Mouse (Mus musculus) erythroblast, embryonic 14.5 days (primary cell): ENCODE data around the gene Chd3. TPM values are rescaled to one million over a fixed set of nuclear protein-coding genes. Genes with fewer than 3 reads are reported as not detected.

Experiments used
- H3K27me3 ChIP-seq: 2 replicates; pipeline ENCODE4 v1.6.1; 2012; ENCODE audit warnings: inconsistent platforms; ENCODE audit not compliant: control insufficient read depth
- H3K36me3 ChIP-seq: 2 replicates; pipeline ENCODE4 v1.6.1; 2012; ENCODE audit warnings: mild to moderate bottlenecking, inconsistent platforms; ENCODE audit not compliant: control insufficient read depth
- H3K4me1 ChIP-seq: 2 replicates; pipeline ENCODE4 v1.6.1; 2012; ENCODE audit warnings: inconsistent platforms; ENCODE audit not compliant: control insufficient read depth
- H3K4me3 ChIP-seq: replicated peaks from 2 replicates; pipeline ENCODE3; 2012; ENCODE audit warnings: moderate library complexity, mild to moderate bottlenecking, inconsistent platforms
- H3K9me3 ChIP-seq: 2 replicates; pipeline ENCODE4 v1.6.1; 2012; ENCODE audit warnings: low read length, inconsistent platforms, mixed read lengths; ENCODE audit not compliant: control insufficient read depth
- GATA1 ChIP-seq: IDR thresholded peaks from 2 replicates; pipeline ENCODE4 v1.6.1; 2012; ENCODE audit warnings: low read length, inconsistent platforms, mixed read lengths
- TAL1 ChIP-seq: IDR thresholded peaks from 3 replicates; pipeline ENCODE4 v1.6.1; 2012; ENCODE audit warnings: low read length, inconsistent platforms, mixed read lengths
- polyA plus RNA-seq: library from polyadenylated mRNA; stranded (reverse); fragments of >175 nt; gene quantifications from 2 replicates; pipeline ENCODE4 v1.2.3, GENCODE M21; 2012

Chd3 gene
- polyA plus RNA-seq, 1 experiment = 1.8 TPM

DNA sequence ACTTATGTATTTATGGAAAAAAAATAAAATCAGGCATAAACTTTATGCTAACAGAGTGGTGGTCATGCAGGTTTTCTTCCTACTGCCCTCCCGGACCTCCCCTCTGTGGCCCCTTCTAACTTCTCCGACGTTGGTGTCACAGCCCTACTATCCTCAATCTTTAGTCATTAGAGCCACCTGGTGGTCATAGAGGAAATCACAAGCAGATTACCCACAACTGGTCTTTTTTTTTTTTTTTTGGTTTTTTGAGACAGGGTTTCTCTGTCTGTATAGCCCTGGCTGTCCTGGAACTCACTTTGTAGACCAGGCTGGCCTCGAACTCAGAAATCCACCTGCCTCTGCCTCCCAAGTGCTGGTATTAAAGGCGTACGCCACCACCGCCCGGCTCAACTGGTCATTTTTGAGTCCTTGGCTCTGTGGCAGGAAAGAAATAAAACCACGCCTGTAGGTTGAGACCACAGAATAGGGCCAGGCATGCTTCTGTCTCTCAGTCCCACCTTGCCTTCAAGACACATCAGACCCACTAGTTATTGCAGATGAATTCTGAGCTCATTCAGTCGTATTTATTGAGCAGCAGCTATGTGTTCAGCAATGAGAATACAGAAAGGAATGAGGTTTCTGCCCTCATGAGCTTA is 21.3 kb upstream of the Chd3 start:
- TF ChIP-seq GATA1 (no peak), TAL1 (no peak)
- Histone ChIP-seq H3K4me3 (no peak overlapping the region), H3K9me3 (no peaks in the 10 kb centered on the region), H3K27me3 (no peaks in the 10 kb centered on the region; the same call in 1 of the 2 replicates), H3K4me1 (peaks cover 17% of the 10 kb centered on the region), H3K36me3 (peaks cover 5% of the 10 kb centered on the region)

DNA sequence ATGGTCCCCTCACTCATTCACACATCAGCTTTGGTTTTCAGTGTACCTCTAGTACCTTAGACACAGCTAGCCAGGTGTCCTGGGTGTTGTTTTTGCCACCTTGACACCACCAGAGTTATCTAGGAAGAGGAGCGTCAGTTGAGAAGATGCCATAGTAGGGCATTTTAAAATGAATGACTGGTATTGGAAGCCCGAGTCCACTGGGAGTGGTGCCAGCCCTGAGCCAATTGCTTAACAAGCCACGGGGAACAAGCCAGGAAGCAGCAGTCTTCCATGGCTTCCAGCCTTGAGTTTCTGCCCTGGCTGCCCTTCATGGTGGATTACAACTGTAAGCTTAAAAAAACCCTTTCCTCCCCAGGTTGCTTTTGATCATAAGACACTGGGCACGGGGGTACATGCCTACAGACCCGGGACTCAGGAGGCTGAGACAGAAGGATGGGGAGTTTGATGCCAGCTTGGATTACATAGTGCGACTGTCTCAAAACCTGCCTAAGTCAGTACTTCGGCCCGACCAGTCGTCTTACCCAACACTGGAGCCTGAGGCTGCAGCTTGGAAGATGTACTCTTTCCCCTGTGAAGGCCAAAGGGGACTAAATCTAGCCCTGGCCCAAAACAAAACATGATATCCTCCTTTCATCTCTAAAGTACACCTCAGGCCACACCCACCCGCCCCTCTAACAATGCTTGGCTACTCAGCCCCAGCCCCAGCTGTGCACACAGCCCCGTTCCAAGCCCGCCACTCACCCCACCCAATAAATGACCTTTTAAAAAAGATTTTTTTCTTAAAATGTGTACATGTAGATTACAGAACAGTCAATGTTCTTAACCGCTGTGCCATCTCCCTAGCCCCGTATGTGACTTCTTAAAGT is 20.6 kb upstream of the Chd3 start:
- Histone ChIP-seq H3K9me3 (no peaks in the 10 kb centered on the region), H3K4me1 (peaks cover 16% of the 10 kb centered on the region), H3K36me3 (peaks cover 5% of the 10 kb centered on the region), H3K27me3 (no peaks in the 10 kb centered on the region; the same call in 1 of the 2 replicates), H3K4me3 (no peak overlapping the region)
- TF ChIP-seq TAL1 (no peak), GATA1 (no peak)

DNA sequence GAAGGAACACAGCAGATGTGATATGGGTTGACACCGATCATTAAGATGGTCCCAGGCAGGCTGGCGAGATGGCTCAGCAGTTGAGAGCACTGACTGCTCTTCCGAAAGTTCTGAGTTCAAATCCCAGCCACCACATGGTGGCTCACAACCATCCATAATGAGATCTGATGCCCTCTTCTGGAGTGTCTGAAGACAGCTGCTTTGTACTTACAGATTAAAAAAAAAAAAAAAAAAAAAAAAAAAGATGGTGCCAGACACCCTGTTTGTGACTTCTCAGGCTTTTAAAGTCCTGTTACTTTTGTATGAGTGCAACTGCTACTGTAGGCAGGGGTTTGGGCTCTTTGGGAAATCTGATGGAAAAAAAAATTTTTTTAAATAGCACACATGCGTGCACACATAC is 19.5 kb upstream of the Chd3 start:
- Histone ChIP-seq H3K27me3 (no peaks in the 10 kb centered on the region; the same call in 1 of the 2 replicates), H3K4me3 (no peak overlapping the region), H3K9me3 (no peaks in the 10 kb centered on the region), H3K4me1 (peaks cover 8% of the 10 kb centered on the region), H3K36me3 (peaks cover 5% of the 10 kb centered on the region)
- TF ChIP-seq GATA1 = no peak

DNA sequence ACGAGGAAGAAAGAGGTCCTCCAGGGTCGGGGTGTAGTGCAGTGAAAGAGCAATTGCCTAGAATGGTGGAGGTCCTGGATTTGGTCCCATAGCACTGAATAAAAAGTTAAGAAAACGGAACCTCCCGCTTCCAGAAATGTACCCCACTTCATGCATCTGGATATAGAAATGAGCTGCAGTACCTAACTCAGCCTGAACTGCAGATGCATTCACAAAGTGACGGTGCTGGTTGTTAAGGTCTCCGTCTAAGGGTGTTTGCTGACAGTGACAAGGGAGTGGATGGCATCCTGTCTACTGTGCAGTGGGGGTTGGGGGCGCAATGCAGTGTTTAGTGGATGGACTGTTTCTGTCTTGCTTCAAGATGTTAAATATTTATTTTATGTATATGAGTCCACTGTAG is 17.6 kb upstream of the Chd3 start:
- Histone ChIP-seq H3K4me1 (peaks cover 6% of the 10 kb centered on the region), H3K36me3 (peaks cover 2% of the 10 kb centered on the region), H3K4me3 (no peak overlapping the region), H3K9me3 (no peaks in the 10 kb centered on the region), H3K27me3 (peaks cover under 1% of the 10 kb centered on the region; the same call in 1 of the 2 replicates)
- TF ChIP-seq TAL1 = no peak

DNA sequence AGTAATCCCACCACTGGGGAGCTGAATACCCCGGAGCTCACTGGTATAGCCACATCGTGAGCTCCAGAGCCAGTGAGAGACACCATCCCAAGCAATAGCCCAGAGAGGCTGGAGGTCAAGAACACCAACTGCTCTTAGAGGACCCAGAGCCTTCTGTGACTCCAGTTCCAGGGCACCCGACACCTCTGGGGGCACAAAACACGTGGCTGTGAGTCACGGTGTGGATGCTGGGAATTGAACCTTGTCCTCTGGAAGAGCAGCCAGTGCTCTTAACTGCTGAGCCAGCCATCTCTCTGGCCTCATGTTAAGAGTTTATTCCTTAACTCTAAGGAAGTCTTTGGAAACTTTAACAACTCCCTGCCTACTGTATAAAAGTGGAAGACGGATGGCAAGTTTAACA is 15.8 kb upstream of the Chd3 start:
- Histone ChIP-seq H3K36me3 (no peaks in the 10 kb centered on the region), H3K4me1 (peaks cover 2% of the 10 kb centered on the region), H3K27me3 (peaks cover 5% of the 10 kb centered on the region; the same call in 1 of the 2 replicates), H3K9me3 (no peaks in the 10 kb centered on the region), H3K4me3 (no peak overlapping the region)
- TF ChIP-seq GATA1 (no peak), TAL1 (no peak)

DNA sequence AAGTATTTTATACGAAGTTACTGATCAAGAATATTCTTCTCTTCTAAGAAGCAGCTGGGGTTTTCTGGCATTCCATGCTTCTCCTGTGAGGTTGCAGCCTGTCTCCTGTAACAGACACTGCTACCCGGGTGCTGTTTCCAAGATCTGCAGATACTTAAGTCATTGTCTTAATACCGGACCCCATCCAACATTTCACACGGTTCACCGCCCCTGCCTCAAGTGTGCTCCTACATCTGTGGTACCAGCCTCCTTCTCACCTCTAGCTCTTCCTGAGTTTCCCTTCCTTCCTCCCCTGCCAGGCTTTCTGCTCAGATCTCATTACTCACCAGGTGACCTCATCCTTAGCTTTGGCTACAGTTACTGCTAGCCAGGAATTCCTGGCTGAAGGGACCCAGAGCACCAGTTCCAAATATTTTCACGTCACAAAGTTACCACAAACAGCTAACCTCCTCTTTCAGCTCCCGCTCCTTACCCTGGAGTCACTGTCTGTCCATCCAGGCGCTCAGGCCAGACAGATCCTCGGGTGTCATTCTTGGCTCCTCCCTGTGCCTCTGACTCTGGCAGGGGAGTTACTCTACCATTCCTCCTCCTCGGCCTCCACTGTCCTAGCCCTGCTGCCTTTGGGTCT is 13.4 kb upstream of the Chd3 start:
- Histone ChIP-seq H3K36me3 (no peaks in the 10 kb centered on the region), H3K4me3 (no peak overlapping the region), H3K4me1 (peaks cover 6% of the 10 kb centered on the region), H3K9me3 (no peaks in the 10 kb centered on the region), H3K27me3 (peaks cover 5% of the 10 kb centered on the region; the same call in 1 of the 2 replicates)
- TF ChIP-seq GATA1 (no peak), TAL1 (no peak)

DNA sequence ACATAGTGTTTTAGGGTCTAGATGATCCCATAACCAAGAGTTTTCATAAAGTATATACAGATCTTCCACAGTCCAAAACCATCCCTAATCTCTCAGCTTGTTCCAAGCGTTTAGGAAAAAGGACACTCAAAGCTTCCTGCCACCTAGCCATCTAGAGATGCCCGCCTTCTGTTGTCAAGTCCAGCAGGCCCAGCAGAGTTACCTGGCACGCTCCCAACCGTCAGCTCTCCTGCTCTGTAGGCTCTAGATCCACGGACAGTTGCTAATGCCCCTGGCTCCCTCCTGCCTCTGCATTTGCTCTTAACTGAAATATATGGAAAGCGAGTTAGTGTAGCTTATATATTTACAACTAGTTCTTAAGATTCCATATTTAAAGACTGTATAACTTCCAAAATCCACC is 12.2 kb upstream of the Chd3 start:
- H3K9me3 ChIP-seq = no peaks in the 10 kb centered on the region
- no peaks in the 10 kb centered on the region for H3K36me3 ChIP-seq
- H3K4me3 ChIP-seq = no peak overlapping the region
- H3K27me3 ChIP-seq = peaks cover 5% of the 10 kb centered on the region; the same call in 1 of the 2 replicates
- TF ChIP-seq TAL1 = no peak
- no peak for TF ChIP-seq GATA1
- H3K4me1 ChIP-seq = peaks cover 12% of the 10 kb centered on the region

DNA sequence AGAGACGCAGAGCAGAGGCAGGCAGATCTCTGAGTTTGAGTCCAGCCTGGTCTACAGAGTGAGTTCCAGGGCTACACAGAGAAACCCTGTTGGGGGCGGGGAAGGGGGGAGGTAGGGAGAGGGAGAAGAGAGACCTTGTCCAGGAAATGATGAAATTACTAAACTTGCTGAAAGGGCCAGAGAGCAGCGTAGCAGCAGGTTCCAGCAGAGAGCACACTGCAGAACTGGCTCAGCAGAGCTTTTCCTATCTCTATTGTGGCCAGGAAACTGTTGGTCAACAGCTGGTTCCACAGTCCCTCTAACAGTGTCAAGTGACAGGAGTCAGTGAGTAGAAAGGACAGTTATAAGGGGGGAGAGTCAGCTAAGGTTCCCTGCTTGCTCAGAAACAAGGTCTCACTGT is 10.4 kb upstream of the Chd3 start:
- Histone ChIP-seq H3K9me3 (no peaks in the 10 kb centered on the region), H3K27me3 (peaks cover 5% of the 10 kb centered on the region; the same call in 1 of the 2 replicates), H3K4me3 (no peak overlapping the region), H3K36me3 (peaks cover 3% of the 10 kb centered on the region; the same call in 1 of the 2 replicates), H3K4me1 (peaks cover 21% of the 10 kb centered on the region)
- TF ChIP-seq GATA1 = no peak
- no peak for TF ChIP-seq TAL1

DNA sequence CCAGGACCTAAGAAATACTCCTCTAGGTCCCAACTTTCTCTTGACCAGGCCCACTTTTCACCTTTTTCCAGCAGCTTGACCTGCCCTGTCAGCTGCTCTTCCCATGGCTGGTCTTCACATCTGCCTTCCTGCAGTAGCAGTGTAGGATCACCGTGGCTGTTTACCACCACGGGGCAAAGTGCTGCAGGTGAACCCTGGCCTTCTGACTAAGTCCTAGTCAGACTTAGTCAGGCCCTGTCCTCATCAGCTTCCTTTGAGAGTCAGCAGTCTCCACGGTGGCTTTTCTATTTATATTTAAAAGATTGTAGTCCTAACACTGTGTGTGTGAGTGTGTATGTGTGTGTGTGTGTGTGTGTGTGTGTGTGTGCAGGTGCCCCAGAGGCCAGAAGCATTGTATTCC is 8.6 kb upstream of the Chd3 start:
- TF ChIP-seq GATA1 (no peak), TAL1 (no peak)

More for the DNA sequence above, 8.6 kb upstream of the Chd3 start:
- peaks cover 5% of the 10 kb centered on the region for H3K27me3 ChIP-seq
- H3K4me3 ChIP-seq = no peak overlapping the region
- H3K36me3 ChIP-seq = peaks cover 5% of the 10 kb centered on the region; the same call in 1 of the 2 replicates
- H3K4me1 ChIP-seq = peaks cover 39% of the 10 kb centered on the region
- no peaks in the 10 kb centered on the region for H3K9me3 ChIP-seq
